Mouse (Mus musculus) G1E (cell line): ENCODE results near the gene Itsn1.

Experiments
- CTCF ChIP-seq: IDR thresholded peaks from 2 replicates; pipeline ENCODE4 v1.5.1; 2012; ENCODE audit warnings: low read depth, low read length, inconsistent platforms, mixed read lengths
- GATA2 ChIP-seq: IDR thresholded peaks from 2 replicates; pipeline ENCODE4 v1.6.1; 2012; ENCODE audit warnings: low read depth, low read length, inconsistent platforms, borderline replicate concordance

- TF ChIP-seq CTCF (no peak), GATA2 (no peak)
These were observed 109.7 kb downstream of the Itsn1 start for GRCm38 (mm10) chr16:91838771-91839170.
